Mouse (Mus musculus) hindbrain, embryonic 10.5 days (tissue): ENCODE measurements around the gene Hspa8. TPM values are rescaled to one million over a fixed set of nuclear protein-coding genes. Genes with fewer than 3 reads are reported as not detected.
A peak's percentile ranks its signal among the peaks of the same experiment; 100 is the strongest.

Source experiments
- DNase-seq: peaks from one replicate; pipeline ENCODE4 v3.0.0-alpha.2; 2017; ENCODE audit warnings: low spot score
- H3K27ac ChIP-seq: fragments of 300-500 bp; sonication (generic); 2 replicates; pipeline ENCODE4 v1.5.1; 2016; ENCODE audit warnings: mild to moderate bottlenecking, moderate library complexity
- H3K27me3 ChIP-seq: fragments of 300-500 bp; sonication (generic); 2 replicates; pipeline ENCODE4 v1.6.1; 2016; ENCODE audit warnings: mild to moderate bottlenecking; ENCODE audit not compliant: poor library complexity, insufficient read depth, severe bottlenecking
- H3K36me3 ChIP-seq: fragments of 300-500 bp; sonication (generic); 2 replicates; pipeline ENCODE4 v1.6.1; 2016; ENCODE audit warnings: mild to moderate bottlenecking, moderate library complexity
- H3K4me1 ChIP-seq: fragments of 300-500 bp; sonication (generic); replicated peaks from 2 replicates; pipeline ENCODE4 v1.6.1; 2016; ENCODE audit warnings: mild to moderate bottlenecking
- H3K4me3 ChIP-seq: fragments of 300-500 bp; sonication (generic); 2 replicates; pipeline ENCODE4 v1.5.1; 2016; ENCODE audit warnings: mild to moderate bottlenecking, moderate library complexity
- H3K9me3 ChIP-seq: fragments of 300-500 bp; sonication (generic); 2 replicates; pipeline ENCODE4 v1.6.1; 2016; ENCODE audit warnings: mild to moderate bottlenecking, moderate library complexity
- WGBS: fragments of 180-500 bp; shearing (Covaris S2); methylation state at CpG from one replicate; pipeline ENCODE4 v1.1.7; 2016; 5-methylcytosine and 5-hydroxymethylcytosine counted together
- polyA plus RNA-seq: library from polyadenylated mRNA; unstranded; fragments of >200 nt; fragmentation: Nextera tagmentation; extraction: Ambion mirVana; gene quantifications from 2 replicates; pipeline ENCODE4 v1.2.1, GENCODE M21; 2016

Gene Hspa8
- polyA plus RNA-seq, 1 experiment from 2014 or later, result 2,933 TPM

GRCm38 (mm10) chr9:40806440-40807288, 5.9 kb downstream of the Hspa8 start:
- Histone ChIP-seq H3K27me3 (no peaks in the 10 kb centered on the region), H3K4me3 (no peak overlapping the region), H3K9me3 (no peaks in the 10 kb centered on the region), H3K27ac (no peak overlapping the region), H3K4me1 (peaks cover 52% of the 10 kb centered on the region), H3K36me3 (peaks cover 58% of the 10 kb centered on the region)
- DNase-seq, result peak; percentile 40
- 34% methylated on average over 5 of the region's 5 CpGs for WGBS

GRCm38 (mm10) chr9:40807289-40807920, 6.6 kb downstream of the Hspa8 start:
- DNase-seq, result peak; percentile 10
- WGBS, result 32% methylated on average over 11 of the region's 11 CpGs
- H3K36me3 ChIP-seq, result peaks cover 50% of the 10 kb centered on the region
- no peak overlapping the region for H3K4me3 ChIP-seq
- no peaks in the 10 kb centered on the region for H3K27me3 ChIP-seq
- H3K9me3 ChIP-seq, result no peaks in the 10 kb centered on the region
- H3K27ac ChIP-seq, result peak overlapping the region; percentile 71; the same call in 1 of the 2 replicates
- peaks cover 52% of the 10 kb centered on the region for H3K4me1 ChIP-seq

GRCm38 (mm10) chr9:40808061-40808906, 7.5 kb downstream of the Hspa8 start:
- H3K4me1 ChIP-seq, result peaks cover 52% of the 10 kb centered on the region
- H3K4me3 ChIP-seq, result no peak overlapping the region
- peaks cover 48% of the 10 kb centered on the region for H3K36me3 ChIP-seq
- H3K9me3 ChIP-seq, result no peaks in the 10 kb centered on the region
- 28% methylated on average over 16 of the region's 16 CpGs for WGBS
- DNase-seq, result peak; percentile 40
- peak overlapping the region; percentile 71 for H3K27ac ChIP-seq
- no peaks in the 10 kb centered on the region for H3K27me3 ChIP-seq

- no peak for DNase-seq
- Histone ChIP-seq H3K4me3 (no peak overlapping the region), H3K27ac (peak overlapping the region; percentile 71; the same call in 1 of the 2 replicates), H3K27me3 (no peaks in the 10 kb centered on the region), H3K9me3 (no peaks in the 10 kb centered on the region), H3K4me1 (peaks cover 46% of the 10 kb centered on the region), H3K36me3 (peaks cover 46% of the 10 kb centered on the region)
- WGBS, result 45% methylated on average over 8 of the region's 8 CpGs
Observed at GRCm38 (mm10) chr9:40808907-40809280, 8.1 kb downstream of the Hspa8 start.

- H3K9me3 ChIP-seq, result no peaks in the 10 kb centered on the region
- peaks cover 28% of the 10 kb centered on the region for H3K4me1 ChIP-seq
- H3K27ac ChIP-seq, result no peak overlapping the region
- peaks cover 16% of the 10 kb centered on the region for H3K36me3 ChIP-seq
- no peak for DNase-seq
- WGBS, result 52% methylated on average over 2 of the region's 2 CpGs
- H3K4me3 ChIP-seq, result no peak overlapping the region
- no peaks in the 10 kb centered on the region for H3K27me3 ChIP-seq
Observed at GRCm38 (mm10) chr9:40811860-40812259, 11.1 kb downstream of the Hspa8 start.

- Histone ChIP-seq H3K27ac (no peak overlapping the region), H3K9me3 (no peaks in the 10 kb centered on the region), H3K36me3 (peaks cover 7% of the 10 kb centered on the region; the same call in 1 of the 2 replicates), H3K27me3 (no peaks in the 10 kb centered on the region), H3K4me3 (no peak overlapping the region), H3K4me1 (peaks cover 6% of the 10 kb centered on the region)
- 86% methylated on average over 7 of the region's 7 CpGs for WGBS
- DNase-seq, result no peak
Observed at GRCm38 (mm10) chr9:40814060-40814459, 13.3 kb downstream of the Hspa8 start.

- H3K27ac ChIP-seq, result no peak overlapping the region
- 88% methylated on average over 5 of the region's 5 CpGs for WGBS
- H3K4me1 ChIP-seq, result peaks cover 14% of the 10 kb centered on the region
- H3K27me3 ChIP-seq, result peaks cover 5% of the 10 kb centered on the region; the same call in 1 of the 2 replicates
- no peak overlapping the region for H3K4me3 ChIP-seq
- peaks cover 7% of the 10 kb centered on the region; the same call in 1 of the 2 replicates for H3K36me3 ChIP-seq
- H3K9me3 ChIP-seq, result no peaks in the 10 kb centered on the region
- no peak for DNase-seq
Observed at GRCm38 (mm10) chr9:40817325-40818028, 16.7 kb downstream of the Hspa8 start.

- DNase-seq, result no peak
- peaks cover 13% of the 10 kb centered on the region; the same call in 1 of the 2 replicates for H3K27me3 ChIP-seq
- 52% methylated on average over 6 of the region's 6 CpGs for WGBS
- H3K36me3 ChIP-seq, result no peaks in the 10 kb centered on the region
- H3K4me3 ChIP-seq, result no peak overlapping the region
- no peaks in the 10 kb centered on the region for H3K9me3 ChIP-seq
- peaks cover 17% of the 10 kb centered on the region for H3K4me1 ChIP-seq
- H3K27ac ChIP-seq, result no peak overlapping the region
Observed at GRCm38 (mm10) chr9:40825601-40826000, 24.8 kb downstream of the Hspa8 start.

- Histone ChIP-seq H3K27me3 (peaks cover 13% of the 10 kb centered on the region; the same call in 1 of the 2 replicates), H3K4me1 (peaks cover 4% of the 10 kb centered on the region), H3K4me3 (no peak overlapping the region), H3K27ac (no peak overlapping the region), H3K36me3 (no peaks in the 10 kb centered on the region), H3K9me3 (no peaks in the 10 kb centered on the region)
- DNase-seq, result no peak
- WGBS, result 87% methylated on average over 4 of the region's 4 CpGs
Observed at GRCm38 (mm10) chr9:40827366-40827765, 26.6 kb downstream of the Hspa8 start.

- WGBS, result 8% methylated on average over 12 of the region's 12 CpGs
- peaks cover 3% of the 10 kb centered on the region; the same call in 1 of the 2 replicates for H3K27me3 ChIP-seq
- no peak overlapping the region for H3K4me3 ChIP-seq
- H3K27ac ChIP-seq, result no peak overlapping the region
- DNase-seq, result peak; percentile 88
- H3K4me1 ChIP-seq, result no peaks in the 10 kb centered on the region
- no peaks in the 10 kb centered on the region for H3K36me3 ChIP-seq
- no peaks in the 10 kb centered on the region for H3K9me3 ChIP-seq
Observed at GRCm38 (mm10) chr9:40834569-40834968, 33.8 kb downstream of the Hspa8 start.

- H3K36me3 ChIP-seq, result no peaks in the 10 kb centered on the region
- peaks cover 9% of the 10 kb centered on the region for H3K27me3 ChIP-seq
- H3K4me1 ChIP-seq, result no peaks in the 10 kb centered on the region
- 88% methylated on average over 3 of the region's 3 CpGs for WGBS
- no peak overlapping the region for H3K4me3 ChIP-seq
- H3K9me3 ChIP-seq, result no peaks in the 10 kb centered on the region
- H3K27ac ChIP-seq, result no peak overlapping the region
- DNase-seq, result no peak
Observed at GRCm38 (mm10) chr9:40836681-40837080, 35.9 kb downstream of the Hspa8 start.

GRCm38 (mm10) chr9:40839662-40840061, 38.9 kb downstream of the Hspa8 start:
- Histone ChIP-seq H3K27me3 (peaks cover 9% of the 10 kb centered on the region), H3K36me3 (no peaks in the 10 kb centered on the region), H3K9me3 (no peaks in the 10 kb centered on the region)

More at GRCm38 (mm10) chr9:40839662-40840061, 38.9 kb downstream of the Hspa8 start:
- Histone ChIP-seq H3K27ac (no peak overlapping the region), H3K4me3 (no peak overlapping the region), H3K4me1 (no peaks in the 10 kb centered on the region)
- 82% methylated on average over 3 of the region's 3 CpGs for WGBS
- DNase-seq, result no peak
